Mouse (Mus musculus): Measurements from ENCODE around the gene Tshz2.
"Not testable (repeated sequence)": the region's sequence is repeated elsewhere in the genome, so short reads cannot be mapped to it uniquely, and the experiment has no call there.

Gene Tshz2

GRCm38 (mm10) chr2:169812940-169813339 is 180.1 kb downstream of the Tshz2 start:
- DNase-seq (ENCODE audit: low spot score), result no peak

DNA sequence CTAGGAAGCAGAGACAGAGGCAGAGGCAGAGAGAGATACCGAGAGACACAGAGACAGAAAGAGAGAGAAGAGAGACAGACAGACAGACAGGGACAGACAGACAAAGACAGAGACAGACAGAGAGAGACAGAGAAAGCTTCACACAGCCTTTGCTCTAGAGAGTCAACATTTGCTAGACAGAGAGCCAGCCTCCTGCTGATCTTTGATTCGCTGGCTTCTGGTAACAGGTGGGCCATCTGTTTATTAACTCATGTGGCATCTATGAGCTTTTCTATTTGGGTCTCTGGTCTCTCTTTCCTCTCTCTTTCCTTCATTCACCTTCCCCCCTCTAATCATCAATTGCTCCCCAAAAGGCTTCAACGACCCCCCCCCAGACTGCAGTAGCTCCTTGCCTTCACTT is 181.5 kb downstream of the Tshz2 start:
- DNase-seq (ENCODE audit: low spot score), result no peak

- no peak for DNase-seq (ENCODE audit: low spot score)
These were observed 181.9 kb downstream of the Tshz2 start for GRCm38 (mm10) chr2:169814757-169815156.

DNA sequence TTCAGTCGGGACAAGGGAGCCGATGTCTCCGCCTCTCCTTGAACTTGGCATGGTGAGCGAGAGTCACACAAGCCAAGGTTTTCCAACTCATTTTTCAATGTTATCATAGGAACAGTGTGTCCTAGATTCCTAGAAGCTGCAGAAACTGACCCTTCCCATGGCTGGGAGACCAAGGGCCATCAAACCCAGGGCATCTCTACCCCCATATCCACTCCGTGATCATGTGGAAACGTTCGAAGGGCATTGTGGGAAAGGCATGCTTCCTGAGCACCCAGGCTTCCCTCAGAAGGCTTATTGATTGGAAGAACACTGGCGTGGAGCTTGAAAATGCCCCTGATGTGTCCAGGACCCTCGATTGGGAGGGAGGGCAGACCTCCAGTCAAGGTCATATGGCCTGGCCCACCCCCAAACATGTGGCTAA is 188.2 kb downstream of the Tshz2 start:
- peak; percentile 57 for DNase-seq (ENCODE audit: low spot score)

- no peak for DNase-seq (ENCODE audit: low spot score)
These were observed 193.1 kb downstream of the Tshz2 start for GRCm38 (mm10) chr2:169825908-169826307.

DNA sequence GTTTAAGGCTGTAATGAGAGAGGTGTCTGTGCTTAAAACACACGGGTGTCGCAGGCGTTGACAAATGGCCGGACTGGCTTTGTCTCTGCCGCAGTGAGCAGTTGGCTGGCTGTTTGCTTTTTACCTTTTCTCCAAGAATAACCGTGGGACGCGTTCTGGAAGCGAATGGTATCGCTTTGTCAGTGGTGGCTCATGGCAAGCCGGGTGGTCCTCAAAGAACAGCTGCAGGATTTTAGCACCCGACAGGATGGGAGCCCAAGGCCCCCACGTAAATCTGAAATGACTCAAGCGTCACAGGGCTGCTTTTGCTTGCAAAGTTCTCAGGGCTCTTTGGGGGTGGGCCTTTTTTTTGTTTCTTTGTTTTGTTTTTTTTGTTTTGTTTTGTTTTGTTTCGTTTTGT is 193.5 kb downstream of the Tshz2 start:
- DNase-seq (ENCODE audit: low spot score), result no peak

GRCm38 (mm10) chr2:169826833-169827232 is 194.0 kb downstream of the Tshz2 start:
- no peak for DNase-seq (ENCODE audit: low spot score)

DNA sequence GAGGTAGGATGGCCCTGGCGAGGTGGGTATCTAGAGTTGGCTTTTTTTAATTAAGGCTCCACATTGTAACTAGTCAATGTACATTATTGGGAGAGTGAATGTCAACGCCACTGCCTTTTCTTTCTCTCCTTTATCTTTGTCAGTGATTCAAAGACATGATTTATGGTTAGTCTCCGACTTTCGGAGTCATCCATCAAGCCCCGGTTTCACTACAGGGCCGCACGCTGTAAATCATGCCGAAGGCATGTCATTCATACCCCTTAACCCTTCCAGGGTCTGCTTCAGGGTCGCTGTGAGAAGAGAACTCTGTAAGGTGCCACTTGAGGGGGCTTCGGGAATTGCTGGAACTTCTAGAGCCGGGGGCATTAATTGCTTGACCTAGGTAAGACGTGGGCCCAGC is 199.4 kb downstream of the Tshz2 start:
- DNase-seq (ENCODE audit: low spot score), result no peak

GRCm38 (mm10) chr2:169833638-169834037 is 200.8 kb downstream of the Tshz2 start:
- no peak for DNase-seq (ENCODE audit: low spot score)

DNA sequence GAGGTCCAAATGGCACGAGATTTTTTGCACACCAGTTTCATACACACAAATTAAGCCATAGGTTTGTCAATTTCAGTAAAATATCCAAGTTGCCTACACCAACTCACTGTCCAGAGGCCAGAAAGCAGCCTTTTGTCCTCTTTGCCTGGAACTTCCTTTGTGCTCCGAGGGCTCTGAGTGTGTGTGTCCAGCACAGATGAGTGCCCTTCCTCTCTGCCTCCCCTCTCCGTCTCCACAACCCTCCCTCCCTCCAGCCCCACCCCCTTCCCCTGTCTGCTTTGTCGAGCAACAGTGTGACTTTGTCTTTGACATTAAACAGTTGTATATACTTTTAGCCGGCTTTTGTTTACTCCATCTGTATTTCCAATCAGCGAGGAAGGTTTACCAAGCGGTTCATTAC is 201.8 kb downstream of the Tshz2 start:
- DNase-seq (ENCODE audit: low spot score), result no peak

GRCm38 (mm10) chr2:169837031-169837605 is 204.3 kb downstream of the Tshz2 start:
- no peak for DNase-seq (ENCODE audit: low spot score)

DNA sequence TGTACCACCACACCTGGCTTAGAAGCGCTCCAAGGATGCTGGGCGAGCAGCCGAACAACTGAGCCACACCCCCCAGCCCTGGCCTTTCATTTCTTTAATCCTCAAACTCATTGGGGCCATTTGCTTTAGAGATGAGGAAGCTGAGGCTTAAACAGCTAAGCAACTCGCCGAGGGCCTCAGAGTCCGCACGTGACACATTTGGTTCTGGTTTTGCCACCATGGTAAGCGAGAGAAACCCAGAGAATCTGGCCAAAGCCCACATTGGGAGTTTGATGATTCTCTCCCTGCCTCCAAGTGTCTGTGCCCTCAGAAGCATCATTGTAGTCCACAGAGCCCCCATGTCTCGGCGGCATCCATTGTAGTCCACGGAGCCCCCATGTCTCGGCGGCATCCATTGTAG is 205.7 kb downstream of the Tshz2 start:
- DNase-seq (ENCODE audit: low spot score), result no peak

- DNase-seq (ENCODE audit: low spot score), result no peak
These were observed 208.6 kb downstream of the Tshz2 start for GRCm38 (mm10) chr2:169841442-169841841.

DNA sequence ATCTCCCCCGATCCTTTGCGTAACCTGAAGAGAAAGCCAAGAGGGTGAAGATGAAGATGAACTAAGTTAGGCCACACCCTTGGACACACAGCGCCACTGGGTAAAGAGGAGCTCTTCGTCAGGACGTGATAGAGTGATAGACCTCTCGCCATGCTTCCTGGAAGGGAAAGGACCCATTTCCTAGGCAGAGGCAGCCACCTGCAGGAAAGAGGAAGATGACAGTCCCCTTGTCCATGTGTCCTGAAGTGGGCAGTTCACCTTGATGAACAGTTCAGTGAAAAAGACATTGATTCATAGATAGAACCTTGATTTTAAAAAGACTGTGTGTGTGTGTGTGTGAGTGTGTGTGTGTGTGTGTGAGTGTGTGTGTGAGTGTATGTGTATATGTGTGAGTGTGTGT is 209.7 kb downstream of the Tshz2 start:
- DNase-seq (ENCODE audit: low spot score), result no peak

DNA sequence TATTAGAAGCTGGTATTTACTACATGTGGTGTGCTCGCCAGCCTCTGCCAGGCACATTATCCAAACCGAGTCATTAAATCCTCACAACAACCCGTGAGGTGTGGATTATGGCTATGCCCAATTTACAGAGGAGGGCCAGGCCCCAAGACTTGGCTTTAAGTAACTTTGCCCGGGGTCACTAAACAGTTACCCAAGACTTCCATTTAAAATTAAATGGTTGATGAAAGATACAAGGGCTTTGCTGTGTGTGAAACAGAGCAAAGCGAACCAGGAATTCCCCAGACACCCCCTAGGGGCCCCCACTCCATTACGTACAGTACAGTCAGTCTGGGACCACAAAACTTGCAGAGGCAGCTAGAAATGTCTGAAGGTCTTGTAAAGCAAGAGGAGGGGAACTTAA is 210.7 kb downstream of the Tshz2 start:
- no peak for DNase-seq (ENCODE audit: low spot score)

GRCm38 (mm10) chr2:169849077-169849476 is 216.3 kb downstream of the Tshz2 start:
- DNase-seq (ENCODE audit: low spot score), result peak; percentile 65

GRCm38 (mm10) chr2:169849541-169849940 is 216.7 kb downstream of the Tshz2 start:
- no peak for DNase-seq (ENCODE audit: low spot score)

DNA sequence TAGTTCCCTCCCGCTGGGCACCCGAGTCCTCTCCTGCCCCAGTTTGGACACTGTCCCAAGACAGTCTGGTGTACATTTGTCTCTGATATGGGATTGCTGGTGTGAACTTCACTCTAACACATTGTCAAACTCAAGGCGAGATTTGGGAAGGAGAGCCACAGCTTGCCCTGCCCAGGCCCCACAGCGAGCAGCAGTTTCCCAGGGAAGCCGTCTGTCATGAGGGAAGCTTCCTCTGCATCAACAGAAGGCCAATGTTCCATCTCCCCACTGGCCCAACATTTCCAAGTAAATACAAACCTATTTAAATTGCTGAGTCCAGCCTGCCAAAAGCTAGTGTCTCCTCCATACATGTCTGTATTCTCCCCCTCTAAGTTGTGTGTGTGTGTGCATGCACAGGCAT is 218.8 kb downstream of the Tshz2 start:
- no peak for DNase-seq (ENCODE audit: low spot score)

GRCm38 (mm10) chr2:169854491-169854890 is 221.7 kb downstream of the Tshz2 start:
- no peak for DNase-seq (ENCODE audit: low spot score)

DNA sequence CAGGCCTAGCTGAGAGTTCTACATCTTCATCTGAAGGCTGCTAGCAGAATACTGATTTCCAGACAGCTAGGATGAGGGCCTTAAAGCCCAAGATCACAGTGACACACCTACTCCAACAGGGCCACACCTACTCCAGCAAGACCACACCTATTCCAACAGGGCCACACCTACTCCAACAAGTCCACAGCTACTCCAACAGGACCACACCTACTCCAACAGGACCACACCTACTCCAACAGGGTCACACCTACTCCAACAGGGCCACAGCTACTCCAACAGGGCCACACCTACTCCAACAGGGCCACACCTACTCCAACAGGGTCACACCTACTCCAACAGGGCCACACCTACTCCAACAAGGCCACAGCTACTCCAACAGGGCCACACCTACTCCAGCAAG is 224.2 kb downstream of the Tshz2 start:
- DNase-seq (ENCODE audit: low spot score), result not testable (repeated sequence)

DNA sequence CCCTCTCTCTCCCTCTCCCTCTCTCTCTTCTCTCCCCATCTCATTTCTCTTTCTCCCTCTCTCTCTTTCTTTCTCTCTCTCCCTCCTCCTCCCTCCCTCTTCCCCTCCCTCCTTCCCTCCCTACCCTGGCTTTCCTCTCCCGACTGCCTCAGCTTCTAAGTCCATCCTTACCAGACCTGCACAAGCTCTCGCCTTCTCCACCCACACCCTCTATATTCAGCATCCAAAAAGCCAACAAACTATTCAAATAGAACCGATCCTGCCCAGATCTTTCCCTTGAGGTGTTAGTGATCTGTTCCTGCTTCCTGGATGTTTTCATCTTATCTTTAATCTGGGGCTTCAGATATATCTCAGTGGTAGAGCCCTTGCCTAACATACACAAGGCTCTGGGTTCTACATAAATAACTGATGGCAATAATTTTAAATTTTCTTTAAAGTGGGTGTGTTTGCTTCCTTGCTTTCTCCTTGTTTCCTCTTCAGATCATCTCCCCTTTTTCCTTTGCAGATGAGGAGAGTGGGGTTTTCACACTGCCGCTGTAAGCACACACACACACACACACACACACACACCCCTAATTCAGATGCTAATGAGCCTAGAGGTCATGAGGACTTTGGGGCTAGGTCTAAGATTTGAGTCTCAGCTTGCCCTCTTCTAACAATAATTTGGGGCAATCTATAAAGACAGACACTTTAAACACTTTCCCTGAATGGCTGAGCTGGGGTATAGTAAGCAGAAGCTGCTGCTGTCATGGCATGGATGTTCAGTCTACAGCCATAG is 226.5 kb downstream of the Tshz2 start:
- no peak for DNase-seq (ENCODE audit: low spot score)

- DNase-seq (ENCODE audit: low spot score), result no peak
These were observed 228.1 kb downstream of the Tshz2 start for GRCm38 (mm10) chr2:169860895-169861294.

GRCm38 (mm10) chr2:169862701-169863100 is 229.9 kb downstream of the Tshz2 start:
- DNase-seq (ENCODE audit: low spot score), result no peak

DNA sequence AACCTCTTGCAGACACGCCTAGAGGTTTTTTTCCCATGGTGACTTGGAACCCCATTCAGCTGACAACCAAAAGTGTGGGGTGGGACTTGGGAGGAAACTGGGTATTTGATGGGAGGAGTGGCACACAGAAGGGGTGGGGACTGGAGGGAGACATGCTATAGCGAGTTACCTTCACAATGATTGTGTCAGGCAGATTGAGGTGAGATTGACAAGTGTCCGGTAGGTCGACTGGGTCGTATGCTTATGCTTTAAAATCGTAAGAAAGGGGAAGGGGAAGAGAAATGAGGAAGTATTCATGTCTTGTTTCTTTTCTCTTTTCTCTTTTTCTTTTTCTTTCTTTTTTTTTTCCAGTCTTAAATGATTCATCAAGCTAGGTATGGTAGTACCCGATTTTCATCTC is 236.7 kb downstream of the Tshz2 start:
- DNase-seq (ENCODE audit: low spot score), result no peak

All from testis, postnatal 10 days (tissue).